Mouse (Mus musculus): ENCODE data around the gene Tspan15.

Gene Tspan15

DNA sequence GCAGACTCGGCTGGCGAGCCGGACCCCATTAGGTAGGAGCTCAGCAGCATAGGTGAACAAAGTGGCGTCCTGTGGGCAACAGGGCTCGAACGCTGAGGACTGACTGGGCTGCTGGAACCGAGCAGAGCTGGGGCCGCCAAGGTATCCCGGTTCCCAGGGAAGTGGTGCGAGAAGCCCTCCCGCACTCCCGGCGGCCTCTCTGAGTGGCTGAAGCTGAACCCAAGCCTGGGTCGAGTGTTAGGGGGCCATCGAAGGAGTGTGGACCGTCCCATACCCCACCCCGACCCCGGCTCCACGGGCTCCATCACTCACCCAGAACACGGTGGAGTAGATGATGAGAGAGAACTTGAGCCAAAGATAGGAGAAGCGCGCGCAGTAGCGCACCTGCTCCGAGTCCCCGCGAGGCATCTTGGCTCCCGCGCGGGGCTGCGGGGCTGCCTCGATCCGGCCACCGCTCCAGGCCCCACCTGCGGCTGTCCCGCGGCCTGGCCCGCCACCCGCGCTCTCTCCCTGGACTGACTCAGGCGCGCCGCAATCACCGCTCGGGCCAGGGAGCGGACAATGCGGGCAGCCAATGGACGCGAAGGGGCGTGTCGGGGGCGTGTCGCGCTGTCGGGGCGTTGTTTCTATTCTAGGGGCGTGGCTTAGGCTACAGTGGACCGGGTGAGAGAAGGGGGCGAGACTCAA, at the start of gene Tspan15:
Tspan15 (minus strand) TSS at position 544 of the 687 bp plus-strand sequence.
- peak; percentile 57 to 63 for DNase-seq

DNA sequence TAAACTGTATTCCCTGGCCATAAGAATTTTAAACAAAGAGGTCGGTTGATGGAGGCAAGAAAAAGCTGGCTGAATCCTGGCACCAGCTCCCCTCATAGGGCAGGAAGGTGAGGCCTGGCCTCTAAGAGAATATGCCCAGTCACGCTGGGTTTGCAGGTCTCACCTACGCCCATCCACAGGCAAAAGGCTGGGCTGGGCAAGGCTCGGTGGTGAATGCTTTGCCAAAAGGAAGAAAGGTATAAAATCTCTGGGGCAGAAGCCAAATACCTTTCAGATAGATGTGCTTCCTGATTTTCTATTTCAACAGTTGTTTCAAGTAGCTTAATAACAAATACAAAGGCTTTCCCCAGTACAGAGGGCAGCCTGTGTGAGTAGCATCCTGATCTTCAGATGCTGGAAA, 48.6 kb upstream of the Tspan15 start:
- DNase-seq: no peak

DNA sequence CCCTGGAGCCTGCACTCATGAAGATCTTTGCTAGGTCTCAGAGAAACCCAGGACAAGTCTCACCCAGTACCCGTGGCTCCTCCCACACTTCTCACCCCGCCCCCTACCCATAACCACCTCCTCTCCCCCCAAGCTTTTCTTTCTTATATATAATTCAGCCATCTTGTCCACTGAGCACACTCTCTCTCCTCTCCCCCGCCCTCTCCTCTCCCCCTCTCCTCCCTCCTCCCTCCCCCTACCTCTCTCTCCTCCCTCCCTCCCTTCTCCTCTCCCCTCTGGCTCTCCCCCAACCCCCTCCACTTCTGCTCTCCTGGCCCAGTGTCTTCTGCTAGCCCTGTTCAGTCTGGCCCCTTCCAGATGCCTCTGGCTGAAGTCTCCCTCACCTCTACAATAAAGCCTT, 48.0 kb upstream of the Tspan15 start:
- no peak for DNase-seq

DNA sequence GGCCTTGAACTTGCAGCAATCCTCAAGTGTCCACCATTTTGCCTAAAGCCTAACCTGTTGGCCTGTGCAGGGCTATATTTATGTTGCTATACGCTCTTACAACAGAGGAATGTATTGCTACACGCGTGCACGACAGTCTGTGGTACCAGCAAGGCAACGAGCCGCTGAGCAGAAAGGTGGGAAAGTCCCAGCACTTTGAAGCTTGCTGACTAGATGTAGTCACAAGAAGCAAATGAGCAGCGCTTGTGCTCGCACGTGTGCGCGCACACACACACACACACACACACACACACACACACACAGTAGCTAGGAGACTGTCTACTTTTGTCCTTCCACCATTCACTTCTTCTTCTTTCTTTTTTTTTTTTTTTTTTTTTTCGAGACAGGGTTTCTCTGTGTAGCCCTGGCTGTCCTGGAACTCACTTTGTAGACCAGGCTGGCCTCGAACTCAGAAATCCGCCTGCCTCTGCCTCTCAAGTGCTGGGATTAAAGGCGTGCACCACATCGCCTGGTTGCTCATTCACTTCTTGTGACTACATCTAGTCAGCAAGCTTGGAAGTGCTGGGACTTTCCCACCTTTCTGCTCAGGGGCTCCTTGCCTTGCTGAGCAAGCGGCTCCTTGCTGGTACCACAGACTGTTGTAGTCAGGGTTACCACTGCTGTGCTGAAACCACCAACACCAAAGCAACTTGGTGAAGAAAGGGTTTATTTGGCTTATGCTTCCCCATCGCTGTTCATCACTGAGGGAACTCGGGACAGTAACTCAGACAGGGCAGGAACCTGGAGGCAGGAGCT, 46.6 kb upstream of the Tspan15 start:
- no peak for DNase-seq

DNA sequence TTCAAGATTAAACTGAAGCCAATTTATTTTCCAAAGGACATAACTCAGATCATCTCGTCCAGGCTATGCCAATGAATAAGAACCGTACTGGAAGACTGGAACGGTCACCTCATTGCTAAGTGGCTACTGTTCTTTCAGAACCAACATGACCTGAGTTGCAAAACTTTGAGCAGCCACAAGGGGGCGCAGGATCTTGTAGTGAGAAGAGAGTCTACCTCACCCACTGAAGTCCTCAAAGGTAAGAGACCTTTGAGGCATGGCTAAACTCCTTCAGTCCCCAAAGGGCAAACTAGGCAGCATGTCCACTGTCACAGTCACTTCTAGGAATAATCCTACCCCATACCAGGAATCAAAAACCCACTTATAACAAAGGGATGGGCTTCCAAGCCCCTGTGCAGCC, 44.2 kb upstream of the Tspan15 start:
- DNase-seq: peak; percentile 30 to 47

DNA sequence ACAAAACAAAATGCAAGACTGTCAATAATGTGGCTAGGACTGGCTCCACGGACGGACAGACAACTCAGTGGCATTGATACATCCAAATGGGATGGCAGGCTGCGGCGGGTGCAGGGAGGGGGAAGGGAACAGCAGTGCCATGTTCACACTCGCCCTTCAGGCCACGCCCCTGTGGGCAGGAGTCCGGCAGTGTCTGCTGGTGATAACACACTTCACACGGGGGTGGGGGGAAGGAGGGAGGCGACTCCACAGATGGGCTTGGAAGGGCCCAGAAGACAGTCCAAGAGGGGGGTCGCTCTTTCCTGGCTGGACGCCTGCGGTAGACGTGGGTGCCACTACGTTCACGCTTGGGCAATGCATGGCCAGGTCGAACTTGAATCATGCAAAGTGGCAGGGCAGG, 38.2 kb upstream of the Tspan15 start:
- no peak for DNase-seq

DNA sequence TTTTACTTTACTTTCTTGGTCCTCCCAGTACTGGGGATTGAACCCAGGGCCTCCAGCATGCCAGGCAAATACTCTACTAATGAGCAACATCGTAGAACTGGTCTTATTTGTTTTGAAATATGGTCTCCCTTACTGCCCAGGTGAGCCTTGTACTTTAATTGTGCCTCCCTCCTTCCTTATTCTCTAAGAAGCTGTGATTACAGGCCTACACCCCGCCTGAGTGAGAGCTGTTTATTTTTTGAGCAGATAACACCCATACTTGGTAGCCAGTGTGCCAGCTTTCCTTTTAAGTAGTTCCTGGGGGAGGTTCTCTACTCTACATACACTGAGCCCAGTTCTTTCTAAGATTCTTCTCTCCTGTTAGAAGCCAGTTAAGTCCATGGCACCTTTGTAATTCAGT, 33.2 kb upstream of the Tspan15 start:
- no peak for DNase-seq

DNA sequence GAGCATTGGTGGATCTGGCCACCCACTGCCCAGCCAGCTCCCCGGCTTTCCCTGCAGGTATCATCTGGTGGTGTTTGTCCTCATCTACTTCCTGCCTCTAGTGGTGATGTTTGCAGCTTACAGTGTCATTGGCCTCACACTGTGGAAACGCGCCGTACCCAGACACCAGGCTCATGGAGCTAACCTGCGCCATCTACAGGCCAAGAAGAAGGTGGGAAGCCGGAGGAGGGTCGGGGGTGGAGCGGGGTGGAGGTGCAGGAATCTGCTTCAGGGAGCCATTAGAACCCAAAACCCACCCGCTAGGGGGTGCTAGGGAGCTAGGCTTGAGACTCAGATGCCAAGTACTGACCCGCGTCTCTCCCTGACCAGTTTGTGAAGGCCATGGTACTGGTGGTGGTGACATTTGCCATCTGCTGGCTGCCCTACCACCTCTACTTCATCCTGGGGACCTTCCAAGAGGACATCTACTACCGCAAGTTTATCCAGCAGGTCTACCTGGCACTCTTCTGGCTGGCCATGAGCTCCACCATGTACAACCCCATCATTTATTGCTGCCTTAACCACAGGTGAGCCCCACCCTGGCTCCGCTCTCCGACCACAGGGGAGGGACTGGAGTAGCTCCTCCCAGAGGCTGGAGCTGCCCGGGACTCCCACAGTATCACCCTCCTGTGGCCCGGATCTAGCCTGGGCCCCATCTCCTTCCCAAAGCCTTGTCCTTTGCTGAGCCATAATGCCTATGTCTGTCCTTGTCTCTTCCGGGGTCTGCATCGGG, 30.2 kb upstream of the Tspan15 start:
- peak; percentile 48 to 55 for DNase-seq

DNA sequence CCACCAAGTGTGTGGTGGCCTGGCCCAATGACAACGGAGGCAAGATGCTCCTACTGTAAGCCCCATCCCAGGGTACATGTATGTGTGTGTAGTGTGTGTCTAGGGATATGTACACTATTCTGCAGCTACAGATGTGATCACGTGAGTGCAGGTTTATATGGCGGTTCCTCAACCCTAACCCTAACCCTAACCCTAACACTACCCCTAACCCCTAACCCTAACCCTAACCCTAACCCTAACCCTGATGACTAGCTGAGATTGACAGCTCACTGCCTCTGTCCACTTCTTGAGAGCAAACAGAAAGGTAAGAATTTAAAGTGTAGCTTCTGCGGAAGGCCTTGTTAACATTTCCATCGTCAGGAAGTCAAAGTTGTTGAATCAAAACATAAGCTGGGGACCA, 27.2 kb upstream of the Tspan15 start:
- DNase-seq: no peak

DNA sequence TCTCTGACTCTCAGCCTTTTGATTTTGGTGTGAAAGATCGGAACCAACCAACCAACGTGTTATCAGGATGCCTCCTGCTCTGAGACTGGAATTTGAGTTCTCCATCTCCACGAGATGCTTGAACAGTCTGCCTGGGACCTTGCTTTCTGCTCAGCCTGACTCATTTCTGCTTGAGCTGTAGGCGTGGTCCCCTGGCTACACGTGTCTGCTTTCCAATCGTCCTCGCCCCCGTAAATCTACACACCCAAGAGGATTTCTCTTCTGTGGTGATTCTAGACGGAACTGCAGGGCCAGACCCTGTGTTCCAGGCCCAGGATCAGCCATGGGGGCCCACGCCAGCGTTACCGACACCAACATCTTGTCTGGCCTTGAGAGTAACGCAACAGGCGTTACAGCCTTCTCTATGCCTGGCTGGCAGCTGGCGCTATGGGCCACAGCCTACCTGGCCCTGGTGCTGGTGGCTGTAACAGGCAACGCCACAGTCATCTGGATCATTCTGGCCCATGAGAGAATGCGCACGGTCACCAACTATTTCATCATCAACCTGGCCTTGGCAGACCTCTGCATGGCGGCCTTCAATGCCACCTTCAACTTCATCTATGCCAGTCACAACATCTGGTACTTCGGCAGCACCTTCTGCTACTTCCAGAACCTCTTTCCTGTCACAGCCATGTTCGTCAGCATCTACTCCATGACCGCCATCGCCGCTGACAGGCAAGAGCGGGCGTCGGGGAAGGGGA, 21.6 kb upstream of the Tspan15 start:
- no peak for DNase-seq

DNA sequence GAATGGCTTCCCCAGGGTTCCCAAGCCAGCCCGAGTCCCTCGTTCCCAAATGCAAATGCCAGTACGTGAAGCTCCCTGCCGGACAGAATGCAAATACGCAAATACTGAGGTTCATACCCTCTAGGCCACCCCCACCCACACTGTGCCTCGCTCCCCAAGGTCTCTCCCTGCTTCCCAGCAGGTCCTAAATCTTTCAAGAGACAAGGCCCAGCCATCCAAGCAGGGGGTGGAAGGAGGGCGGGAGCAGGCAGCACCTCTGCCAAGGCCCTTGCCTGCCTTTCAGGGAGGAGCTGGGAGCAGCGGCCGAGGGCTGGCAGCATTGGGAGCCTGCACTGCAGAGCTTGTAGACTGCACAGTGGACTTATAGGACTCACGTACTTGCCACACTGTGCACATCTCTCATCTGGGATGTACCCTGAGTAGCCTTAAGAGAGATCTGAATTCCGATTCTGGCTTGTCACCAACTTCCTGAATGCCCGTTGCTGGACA, 21.0 kb upstream of the Tspan15 start, which contains the start of gene Tacr2:
Tacr2 (plus strand) TSS at position 439 of the 489 bp plus-strand sequence.
- DNase-seq: no peak

DNA sequence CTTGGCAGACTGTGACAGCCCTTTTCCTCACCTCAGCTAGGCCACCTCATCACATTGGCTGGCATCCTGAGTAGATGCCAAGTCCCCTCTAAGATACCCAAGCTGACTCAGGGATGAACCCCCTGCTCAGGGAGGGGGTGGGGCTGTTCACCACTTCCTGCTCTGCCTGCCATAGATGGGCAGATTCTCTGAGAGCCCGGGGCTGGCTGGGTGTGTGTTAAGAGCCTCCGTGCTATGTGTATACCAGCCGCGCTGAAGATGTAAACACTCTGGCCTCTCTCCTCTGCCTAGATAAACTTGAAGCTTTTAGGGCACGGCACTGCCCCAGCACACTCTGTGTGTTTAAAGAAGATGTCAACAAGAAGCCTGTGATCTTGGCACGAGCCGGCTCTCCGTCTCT, 16.8 kb upstream of the Tspan15 start:
- peak; percentile 36 to 49 for DNase-seq

DNA sequence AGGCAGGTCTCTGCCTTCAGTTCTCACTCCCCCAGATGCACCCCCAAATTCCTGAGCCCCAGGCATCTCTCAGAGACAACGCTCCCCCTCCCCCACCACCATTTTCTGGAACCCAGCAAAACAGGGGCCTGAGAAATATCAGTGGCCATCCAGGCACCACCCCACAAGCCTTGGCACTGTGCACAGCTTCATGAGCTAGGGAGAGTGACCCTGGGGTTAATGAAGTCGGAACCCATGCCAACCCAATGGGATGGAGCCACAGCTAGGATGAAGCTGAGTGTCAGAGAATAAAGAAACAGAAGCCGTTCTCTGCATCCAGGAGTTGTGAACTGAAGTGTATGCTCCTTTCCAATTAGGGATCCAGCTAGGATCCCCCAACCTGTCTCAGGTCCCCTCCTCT, 16.1 kb upstream of the Tspan15 start:
- DNase-seq: no peak

DNA sequence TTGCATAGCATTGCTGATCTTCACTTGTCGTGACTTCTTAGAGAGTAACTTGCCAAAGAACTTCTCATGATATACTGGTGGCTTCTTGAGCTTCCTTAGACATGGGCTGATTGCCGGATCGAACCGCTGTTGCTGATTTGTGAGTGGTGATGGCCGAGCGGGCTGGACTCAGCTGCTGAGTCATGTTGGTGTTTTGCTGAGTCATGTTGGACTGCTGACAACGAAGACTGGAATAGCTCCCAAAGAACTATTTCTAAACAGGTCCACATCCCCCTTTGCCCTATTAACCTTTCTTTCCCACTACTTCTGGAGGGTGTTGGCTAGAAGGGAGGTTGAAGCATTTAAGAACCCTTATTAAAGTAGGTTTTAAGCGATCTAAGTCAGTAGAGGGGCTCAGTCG, 13.0 kb upstream of the Tspan15 start:
- no peak for DNase-seq

DNA sequence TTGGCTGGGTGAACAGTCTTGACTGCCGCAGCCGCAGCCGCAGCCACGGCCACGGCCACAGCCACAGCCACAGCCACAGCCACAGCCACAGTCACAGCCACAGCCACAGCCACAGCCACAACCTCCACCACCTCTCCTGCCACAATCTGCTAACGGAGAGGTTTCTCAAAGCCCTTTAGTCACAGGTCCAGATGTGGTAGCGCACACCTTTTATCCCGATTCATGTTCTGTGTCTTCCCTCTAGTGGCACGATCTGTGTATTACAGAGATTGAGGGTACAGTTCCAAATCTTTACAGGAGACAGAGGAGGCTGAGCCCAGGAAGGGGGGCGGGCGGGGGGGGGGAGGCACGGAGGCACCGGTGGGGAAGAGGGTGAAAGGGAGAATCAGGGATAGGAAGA, 11.8 kb upstream of the Tspan15 start:
- DNase-seq: peak in 1 of 2 experiments; percentile 38

DNA sequence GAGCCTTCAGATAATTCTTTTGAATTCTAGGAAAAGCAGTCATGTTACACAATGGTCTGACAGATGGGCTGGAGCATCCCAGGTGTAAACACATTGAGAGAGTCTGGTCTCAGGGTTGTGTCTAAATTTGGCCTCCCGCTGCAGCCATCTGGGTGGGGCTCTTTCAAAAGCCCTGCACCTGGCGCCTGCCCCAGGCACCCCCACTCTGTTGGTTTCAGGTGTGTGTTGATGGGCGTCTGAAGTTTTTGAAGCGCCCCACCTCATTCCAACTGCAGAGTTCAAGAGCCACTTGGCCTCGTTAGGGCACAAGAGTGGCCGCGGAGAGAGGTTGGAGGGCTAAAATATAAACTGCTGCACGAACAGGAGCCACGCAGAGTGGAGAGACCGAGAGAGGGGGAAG, 11.3 kb upstream of the Tspan15 start:
- no peak for DNase-seq

DNA sequence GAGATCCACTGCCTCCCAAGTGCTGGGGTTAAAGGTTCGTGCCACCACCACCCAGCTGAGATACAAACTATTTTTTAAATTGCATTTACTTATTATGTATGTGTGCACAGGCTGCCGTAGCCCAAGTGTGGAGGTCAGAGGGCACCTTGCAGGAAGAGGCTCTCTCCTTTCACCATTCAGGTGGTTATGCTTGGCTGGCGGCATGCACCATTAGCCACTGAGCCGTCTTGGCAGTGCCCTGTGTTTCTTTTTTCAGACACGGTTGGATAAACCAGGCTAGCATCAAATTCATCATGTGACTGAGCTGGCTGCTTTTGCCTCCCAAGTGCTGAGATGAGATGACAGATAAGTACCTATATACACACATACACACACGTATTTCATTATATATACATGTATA, 8.2 kb upstream of the Tspan15 start:
- no peak for DNase-seq

DNA sequence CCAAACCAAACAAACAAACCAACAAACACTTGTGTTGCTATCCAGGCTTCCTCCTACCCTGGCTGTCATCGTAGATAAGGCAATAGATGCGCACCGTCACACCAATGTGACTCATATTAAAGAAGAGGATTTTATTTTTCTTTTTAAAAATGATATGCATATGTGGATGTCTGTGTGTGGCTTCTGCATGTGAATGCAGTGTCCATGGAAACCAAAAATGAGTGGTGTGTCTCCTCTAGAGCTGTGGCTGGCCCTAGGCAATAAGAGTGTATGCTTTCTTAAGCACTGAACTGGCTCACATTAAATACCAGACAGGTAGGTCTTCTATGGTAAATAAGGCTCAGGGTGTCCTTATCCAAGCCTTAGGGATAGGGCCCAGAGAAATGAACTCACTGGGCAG, 7.6 kb upstream of the Tspan15 start:
- no peak for DNase-seq

DNA sequence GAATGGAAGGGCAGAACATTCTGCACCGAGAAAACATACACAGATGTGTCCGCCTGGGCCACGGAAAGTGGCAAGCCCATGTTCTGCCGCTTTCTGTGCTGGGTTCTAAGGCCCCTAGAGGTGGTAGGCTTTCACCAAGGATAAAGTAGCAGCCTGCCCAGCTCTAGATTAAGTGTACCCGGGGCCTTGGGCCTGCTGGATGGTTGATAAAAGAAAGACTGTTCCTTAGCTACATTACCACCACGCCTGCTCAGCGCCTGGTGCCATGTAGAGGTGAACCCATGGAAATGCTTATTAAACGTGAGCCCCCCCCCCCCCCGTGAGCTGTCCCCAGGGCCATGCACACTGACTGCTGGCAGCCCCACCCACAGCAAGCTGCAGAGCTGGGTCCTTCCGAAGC, 6.2 kb upstream of the Tspan15 start:
- DNase-seq: no peak

DNA sequence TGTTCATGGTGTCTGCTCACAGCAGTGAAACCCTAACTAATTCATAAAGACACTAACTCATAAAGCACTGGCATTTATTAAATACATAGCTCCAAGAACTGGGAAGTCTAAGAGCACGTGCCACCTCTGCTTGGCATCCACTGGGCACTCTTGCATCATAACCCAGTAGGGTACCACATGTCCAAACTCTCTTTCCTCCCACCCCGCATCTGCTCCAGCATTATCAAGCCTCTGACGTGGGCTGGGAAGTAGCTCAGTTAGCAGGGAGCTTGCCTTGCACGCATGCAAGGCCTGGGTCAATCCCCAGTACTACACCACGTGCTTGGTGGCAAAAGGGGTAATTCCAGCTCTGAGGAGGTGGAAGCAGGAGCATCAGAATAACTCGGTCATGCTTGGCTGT, 5.1 kb upstream of the Tspan15 start:
- DNase-seq: no peak

DNA sequence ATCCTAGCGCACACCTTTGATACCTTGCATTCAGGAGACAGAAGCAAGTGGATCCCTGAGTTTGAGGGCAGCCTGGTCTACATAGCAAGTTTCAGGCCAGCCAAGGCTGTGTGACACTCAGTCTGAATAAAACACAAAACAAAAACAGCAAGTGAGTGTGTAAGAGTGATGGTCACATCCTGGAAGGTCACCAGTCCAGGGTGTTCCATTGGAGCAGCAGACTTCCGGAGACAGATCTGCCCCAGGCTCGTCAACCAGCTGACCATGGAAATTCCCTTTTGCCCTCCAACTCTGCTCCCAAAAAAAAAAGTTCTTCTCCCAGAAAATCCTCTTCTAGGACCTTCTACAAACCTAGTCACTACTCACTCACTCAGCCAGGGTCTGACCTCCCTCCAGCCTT, 760 bp upstream of the Tspan15 start:
- DNase-seq: no peak

DNA sequence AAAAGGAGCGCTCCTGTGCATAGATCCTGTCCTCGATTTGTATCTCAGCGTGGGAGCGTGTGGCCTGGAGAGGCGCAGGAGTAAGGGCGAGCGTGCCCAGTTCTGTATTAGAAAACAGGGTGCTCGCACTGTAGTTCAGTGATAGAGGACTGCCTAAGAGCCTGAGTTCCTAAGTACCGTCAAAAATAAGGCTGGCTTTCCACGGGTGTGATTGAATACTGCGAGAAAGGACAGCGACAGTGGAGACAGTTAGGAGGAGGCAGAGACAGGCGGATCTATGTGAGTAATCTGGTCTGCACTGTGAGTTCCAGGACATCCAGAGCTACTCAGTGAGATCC, 313 bp upstream of the Tspan15 start:
- DNase-seq: no peak

DNA sequence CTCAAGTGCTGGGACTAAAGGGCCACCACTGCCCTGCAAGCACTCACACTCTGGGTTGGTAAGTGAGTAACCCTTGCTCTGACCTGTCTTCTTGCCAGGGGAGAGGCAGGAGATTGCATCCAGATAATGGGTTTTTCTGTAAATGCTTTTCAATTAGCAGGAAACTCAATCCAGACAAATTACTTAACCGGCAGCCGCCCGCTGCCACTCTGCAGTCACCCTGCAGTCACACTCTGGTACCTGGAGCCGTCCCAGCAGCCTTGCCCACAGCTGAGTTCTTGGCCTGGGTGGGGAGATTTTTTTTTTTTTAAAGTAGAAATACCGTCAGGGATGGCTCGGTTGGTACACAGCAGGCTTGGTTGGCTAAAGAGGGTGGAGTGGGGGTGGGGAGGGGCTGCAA, 2.9 kb downstream of the Tspan15 start:
- no peak for DNase-seq
